Mouse (Mus musculus) megakaryocyte-erythroid progenitor cell, adult 5-6 weeks (primary cell): ENCODE data around the gene Nsmce3. TPM values are rescaled to one million over a fixed set of nuclear protein-coding genes. Genes with fewer than 3 reads are reported as not detected.

Experiments used
- ATAC-seq: replicated peaks from 2 replicates; pipeline ENCODE4 v1.8.0; 2016; ENCODE audit warnings: mild to moderate bottlenecking, inconsistent platforms; ENCODE audit not compliant: severe bottlenecking, poor library complexity, low FRiP score, low TSS enrichment
- total RNA-seq, 2 experiments: library from RNA; stranded (forward) in 1 of 2; stranded (reverse) in 1 of 2; fragments of 200-1000, 215-1000 nt in 1 of 2; fragments of >200 nt in 1 of 2; fragmentation: Nextera tagmentation in 1 of 2; gene quantifications; 2 replicates each; pipeline ENCODE4 v1.2.3; 2014 to 2017

Gene Nsmce3
- total RNA-seq, 2 experiments from 2014 or later, result 6.1 to 8.5 TPM

DNA sequence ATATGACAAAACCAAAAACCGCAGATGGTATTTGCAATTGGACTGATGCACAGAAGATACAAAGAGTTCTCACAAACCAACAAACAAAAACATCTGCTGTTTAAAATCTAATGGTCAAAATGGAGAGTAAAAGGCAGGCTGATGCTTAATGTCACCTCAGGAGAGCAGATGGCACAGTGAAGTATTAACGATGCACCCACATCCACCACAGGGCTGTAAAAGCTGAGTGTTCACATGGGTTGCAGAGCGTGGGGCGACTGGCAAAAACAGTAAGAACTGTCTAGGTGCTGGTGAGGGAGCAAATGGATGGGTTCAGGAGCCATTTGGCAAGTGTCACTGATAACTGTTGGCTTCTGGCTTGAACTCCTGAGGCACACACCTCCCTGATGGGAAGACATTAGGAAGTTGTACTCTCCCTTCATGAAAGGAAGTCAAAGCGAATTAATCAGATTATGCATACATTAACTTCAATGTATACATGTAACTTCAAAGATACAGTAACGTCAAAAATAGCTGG is 3.2 kb downstream of the Nsmce3 start:
- no peak for ATAC-seq

DNA sequence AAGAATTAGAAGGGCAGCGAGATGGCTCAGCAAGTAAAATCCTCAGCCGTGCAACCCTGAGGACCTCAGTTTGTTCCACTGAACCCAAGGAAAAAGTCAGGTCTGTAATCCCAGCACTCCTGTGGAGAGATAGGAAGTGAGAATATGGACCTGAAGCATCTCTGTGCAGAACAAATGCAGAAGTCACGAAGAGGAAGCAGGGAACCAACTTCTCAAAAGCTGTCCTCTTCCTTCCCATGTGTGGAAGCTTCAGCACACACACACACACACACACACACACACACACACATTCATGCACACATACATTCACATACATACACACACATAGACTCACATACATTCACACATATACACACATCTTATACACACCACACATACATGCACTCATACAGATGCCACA is 9.3 kb downstream of the Nsmce3 start:
- ATAC-seq, result no peak

DNA sequence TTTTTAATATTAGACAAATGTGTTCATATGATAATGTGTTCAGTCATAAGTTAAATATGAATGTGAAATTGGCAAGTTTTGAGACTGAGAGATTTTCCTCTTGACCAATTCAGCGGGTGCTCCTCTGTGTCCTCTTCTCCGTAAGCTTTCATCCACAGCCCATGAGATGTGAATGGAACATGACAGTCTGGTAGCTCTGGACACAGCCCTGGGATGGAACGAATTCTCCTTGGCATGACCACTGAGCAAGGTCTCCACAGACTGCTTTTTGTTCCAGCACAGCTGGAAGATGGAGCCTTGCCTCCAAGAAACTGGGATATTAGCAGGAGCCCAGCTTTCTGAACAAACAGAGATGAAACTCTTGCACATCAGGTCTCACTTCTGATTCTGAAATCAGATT is 9.8 kb downstream of the Nsmce3 start:
- no peak for ATAC-seq

DNA sequence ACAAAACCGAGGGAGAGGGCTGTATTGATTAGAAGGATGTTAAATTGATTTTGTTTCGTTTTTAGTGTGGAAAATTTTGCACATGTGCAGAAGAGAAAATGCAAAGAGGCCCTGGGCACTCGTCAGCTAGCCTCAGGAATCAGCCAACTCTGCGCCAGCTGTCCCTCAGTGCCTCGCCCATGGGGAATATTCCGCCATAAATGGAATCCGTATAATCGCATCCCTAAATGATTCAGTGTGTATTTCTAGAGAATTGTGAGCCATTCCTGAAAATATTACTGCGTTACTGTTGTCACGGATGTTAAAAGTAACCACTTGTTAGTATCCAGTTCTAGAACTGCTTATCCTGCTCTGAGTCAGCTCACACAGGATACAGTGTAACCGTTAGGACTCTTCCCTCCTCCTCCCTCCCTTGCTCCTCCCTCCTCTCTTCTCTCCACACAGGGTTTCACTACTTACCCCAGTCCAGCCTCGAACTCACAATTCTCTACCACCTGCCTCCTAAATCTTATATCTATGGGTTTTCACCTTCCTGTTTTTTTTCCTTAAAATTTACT is 16.2 kb downstream of the Nsmce3 start:
- no peak for ATAC-seq

DNA sequence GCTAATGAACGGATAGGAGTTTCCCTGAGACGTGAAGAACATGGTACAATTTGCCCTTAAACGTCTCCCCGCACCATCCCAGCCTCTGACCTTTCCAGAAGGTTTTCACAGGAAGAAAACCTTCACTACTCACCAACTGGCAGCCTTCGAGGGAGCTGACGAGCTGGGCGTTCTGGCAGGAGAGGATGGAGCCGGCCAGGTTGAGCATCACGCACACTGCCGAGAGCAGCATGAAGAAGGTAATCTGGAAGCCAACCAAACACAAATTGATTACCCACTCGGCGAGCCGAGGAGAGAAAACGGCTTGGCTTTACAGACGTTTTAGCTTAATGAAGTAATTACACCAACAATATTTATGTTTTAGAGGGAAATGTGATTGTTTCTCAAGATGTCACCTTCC is 16.8 kb downstream of the Nsmce3 start:
- ATAC-seq, result no peak

DNA sequence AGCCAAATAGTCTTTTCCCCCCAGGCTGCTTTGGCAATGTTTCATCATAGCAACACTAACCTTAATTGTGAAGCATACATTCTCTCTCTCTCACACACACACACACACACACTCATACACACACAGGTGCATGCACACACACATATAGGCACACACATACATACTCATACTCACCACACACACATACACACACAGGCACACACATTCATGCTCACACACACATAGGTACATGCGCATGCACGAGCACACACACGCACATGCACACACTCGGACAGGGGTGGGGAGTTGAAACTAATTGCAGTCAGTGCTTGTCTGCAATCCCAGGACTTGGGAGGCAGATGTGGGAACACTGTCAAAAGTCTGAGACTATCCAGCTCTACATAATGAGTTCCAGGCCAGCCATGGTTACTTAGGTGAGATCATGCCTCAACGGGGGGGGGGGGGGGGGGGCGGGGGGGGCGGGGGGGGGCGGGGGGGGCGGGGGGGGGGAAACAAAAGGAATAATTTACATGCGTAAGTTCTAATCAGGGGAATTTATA is 17.3 kb downstream of the Nsmce3 start:
- ATAC-seq, result no peak

DNA sequence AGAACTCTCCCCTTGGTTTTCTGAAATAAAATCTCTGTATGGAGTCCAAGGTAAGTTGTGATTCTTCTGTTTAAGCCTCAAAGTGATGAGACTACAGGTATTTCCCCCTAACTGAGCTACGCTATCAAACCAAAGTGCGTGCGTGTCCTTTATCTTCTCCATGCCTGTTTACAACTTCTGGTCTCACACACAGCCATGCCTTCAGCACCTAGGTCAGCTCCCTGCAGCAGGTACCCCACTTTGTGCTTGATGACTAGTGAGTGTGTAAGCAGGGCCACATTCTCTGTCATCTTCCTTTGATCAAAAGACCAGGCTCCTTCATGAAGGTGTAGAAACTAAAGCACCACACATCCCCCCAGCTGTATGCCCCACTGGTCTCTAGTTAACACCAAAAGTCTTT is 22.0 kb downstream of the Nsmce3 start:
- ATAC-seq, result no peak

DNA sequence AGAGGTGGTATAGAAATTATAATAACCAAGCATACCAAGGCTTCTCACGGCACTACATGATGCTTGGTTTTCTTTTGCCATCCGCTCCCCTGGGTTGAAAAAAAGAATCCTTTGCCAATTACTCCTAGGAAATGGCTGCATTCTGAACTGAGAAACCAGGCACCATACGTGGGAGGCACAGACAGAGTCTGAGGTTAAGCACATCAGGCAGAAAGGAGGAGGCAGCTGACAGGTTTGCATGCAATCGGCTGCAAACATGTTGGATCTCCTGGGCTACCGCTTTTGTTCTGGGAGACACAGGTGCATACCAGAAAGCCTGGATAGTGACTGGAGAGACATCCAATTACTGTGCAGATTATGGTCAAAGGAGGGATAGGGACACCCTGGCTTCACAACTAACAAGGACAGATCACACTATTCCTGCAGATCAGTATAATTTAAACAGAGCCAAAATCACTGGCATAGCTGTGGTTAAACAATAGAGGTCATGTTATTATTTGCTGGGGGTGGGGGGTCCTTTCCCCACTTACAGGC is 25.4 kb downstream of the Nsmce3 start:
- no peak for ATAC-seq

DNA sequence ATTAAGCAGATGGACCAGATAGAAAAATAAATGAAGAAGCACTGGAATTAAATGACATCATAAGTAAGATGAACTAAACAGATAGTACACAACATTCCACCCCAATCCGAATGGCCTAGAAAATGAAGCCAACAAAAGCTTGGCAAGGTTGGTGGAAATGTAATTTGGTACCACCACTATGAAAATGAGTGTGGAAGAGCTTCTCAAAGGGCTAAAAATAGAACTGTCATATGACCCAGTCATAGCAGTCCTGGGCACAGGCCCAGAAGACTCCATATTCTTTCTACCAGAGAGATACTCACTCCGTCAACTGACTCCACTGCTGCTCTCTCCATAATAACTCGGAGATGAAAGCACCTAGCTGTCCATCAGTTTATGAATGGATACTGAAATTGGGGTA is 26.7 kb downstream of the Nsmce3 start:
- no peak for ATAC-seq

DNA sequence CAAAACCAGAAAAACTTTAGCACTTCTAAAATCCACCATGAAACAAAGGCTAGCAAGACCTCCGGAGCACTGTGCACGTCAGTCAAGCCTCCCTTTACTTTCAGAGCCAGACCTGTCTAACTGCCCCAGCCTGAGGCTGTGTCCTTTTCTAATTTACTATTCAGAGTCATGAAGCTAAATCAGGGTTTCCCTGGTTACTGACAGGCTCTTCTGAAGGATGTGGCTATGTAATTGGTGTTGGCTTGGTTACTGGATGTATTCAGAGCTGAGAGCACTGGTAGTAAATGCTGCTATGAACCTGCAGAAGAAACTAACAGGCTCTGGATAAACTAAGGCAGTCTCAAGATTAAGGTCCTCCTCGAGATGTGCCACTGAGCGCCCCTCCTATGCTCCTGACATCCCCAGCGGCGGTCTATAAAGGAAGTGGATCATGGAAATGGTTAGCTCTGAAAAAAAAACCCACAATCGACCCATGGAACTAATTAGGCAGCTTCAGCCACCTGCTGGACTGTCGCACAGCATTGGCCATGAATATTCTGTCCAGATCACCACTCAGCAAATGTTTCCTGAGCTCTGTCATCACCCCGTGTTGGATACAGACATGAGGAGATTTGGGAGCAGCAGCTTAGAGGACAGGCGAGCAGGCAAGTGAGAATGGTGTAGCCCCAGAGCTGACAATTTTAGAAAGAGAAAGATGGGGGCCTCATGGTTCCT is 31.7 kb downstream of the Nsmce3 start:
- no peak for ATAC-seq

DNA sequence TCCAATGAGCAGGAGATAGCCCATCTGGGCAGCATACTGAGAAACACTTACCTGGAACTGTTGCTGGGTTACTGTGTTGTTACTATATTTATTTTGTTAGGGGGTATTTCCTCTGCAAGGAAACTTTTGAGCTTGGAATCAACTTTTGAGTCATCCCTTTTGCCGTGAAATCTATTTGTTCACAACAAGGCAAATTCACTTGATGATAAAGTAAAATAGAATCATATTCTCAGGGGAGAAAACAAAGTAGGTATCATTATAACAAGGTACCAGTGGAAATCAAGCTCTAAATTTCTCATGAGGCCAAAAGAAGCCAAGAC is 32.3 kb downstream of the Nsmce3 start:
- no peak for ATAC-seq

DNA sequence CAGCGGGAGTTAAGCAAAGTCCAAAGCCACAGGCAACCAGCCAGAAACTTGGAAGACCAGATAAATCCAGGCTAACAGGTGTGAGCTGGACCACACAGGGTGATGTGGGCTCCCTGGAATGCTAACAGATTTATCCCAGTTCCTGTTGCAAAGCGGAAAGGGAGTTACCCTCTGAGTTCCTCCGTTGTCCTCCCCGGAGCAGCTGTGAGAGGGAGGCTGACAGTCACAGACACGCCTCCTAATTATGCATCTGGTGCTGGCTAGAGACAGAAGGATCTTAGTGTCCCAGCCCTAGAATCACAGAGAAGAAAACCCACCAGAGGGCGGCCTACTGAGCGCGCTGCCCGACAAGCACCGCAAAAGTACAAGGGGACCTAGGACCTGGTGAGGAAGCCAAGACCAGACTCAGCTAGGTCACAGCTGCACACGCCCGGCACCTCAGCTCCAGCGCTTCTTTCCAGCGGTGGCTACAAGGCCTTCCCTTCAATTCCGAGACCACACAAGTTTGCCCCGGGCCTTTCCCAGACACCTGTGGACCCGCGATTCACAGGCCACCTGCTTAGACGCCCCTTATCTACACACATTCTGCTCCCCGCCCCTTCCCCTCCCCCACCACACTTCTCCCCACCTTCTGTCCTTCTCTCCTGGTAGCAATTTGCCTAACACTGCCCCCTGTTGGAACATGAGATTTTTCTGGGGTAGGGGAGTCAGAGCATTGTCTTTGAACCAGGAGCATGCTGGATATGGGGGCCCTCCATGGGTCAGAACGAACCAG is 32.8 kb downstream of the Nsmce3 start:
- ATAC-seq, result no peak

DNA sequence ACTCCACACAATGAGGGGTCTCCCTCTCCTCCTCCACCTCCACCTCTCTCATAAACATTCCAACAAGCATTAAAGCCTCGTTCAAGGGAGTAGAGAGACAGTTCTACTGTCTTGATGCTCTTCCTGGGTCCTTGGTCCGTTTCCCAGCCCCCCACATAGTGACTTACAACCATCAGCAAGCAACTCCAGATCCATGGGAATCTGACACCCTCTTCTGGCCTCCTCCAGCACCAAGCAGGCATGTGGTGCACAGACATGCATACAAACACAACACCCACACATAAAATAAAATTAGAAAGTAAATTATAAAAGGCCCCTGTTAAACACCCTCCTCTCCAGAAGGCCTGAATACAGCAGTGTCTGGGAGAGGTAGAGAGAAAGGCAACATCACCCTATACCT is 33.5 kb downstream of the Nsmce3 start:
- ATAC-seq, result no peak

DNA sequence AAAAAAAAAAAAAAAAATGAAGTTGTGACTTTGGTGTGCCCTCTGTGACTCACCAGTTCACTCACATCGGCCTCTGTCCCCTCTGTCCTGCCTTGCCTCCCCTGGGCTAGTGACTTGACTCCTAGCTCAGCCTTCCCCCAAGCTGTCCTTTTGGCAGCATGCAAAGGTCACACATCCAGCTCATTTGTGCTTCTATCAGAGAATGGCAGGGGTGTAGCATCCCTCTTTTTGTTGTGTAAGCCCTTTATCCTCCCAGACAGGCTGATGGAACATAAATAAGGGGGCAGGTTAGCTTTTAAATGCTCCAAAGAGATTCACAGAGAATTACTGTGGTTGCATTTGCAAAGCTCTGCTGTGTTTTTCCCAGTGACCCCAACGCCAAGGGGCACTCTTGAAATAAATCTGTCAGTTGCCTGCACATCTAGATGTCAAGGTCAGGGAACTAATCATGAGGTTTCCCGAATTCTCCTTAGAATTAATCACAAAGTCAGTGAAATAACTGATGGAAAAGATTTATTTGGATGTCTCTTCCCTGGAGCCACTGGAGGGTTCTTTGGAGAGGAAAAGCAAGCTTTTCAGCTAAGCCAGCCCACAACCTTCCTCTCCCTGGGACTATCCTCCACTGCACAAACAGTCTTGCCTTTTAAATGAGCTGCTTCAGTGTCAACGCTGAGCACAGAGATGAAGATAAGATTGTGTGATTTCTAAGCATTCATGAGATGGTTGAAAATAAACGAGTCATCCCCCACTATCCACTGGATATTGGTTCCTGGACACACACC is 42.4 kb downstream of the Nsmce3 start:
- ATAC-seq, result no peak

DNA sequence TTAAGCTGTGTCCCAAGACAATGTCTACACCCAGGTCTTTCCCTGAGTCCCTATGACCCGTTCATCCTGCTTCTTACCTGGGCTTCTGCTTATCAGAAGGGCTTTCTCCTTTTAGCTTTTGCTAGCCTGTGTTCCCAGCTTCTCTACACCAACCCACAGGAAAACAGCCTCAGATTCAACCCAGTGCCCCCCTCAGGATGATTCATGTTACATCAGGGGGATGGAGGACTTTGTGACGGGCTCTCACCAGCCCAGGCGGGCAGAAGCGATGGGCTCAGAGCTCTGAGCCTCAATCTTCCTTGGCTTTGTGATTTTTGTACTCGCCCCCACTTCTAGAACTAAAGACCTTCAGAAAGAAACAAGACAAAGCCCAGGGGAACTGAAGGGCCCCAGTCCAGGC is 51.7 kb downstream of the Nsmce3 start:
- no peak for ATAC-seq

DNA sequence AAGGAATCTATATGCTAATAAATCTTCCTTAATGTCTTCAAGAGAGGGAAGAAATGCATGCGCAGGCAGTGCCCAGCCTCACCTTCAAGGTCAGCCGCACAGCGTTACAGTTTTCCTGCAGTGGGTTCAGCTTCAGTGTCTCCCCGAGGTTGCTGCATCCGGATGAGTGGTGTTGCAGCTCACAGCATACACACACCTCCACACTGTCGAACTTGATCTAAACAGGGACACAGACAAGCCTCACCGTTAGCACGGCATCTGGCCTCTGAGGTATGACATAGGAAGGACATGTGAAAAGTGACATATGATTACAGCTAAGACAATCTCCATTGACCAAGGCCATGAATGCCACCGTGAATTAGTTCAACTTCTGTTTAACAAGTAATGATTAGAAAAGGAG is 53.1 kb downstream of the Nsmce3 start:
- no peak for ATAC-seq
